Mouse (Mus musculus) lung, postnatal 4 days (tissue): Measurements from ENCODE around the gene Ooep.
"Not testable (repeated sequence)": the region's sequence is repeated elsewhere in the genome, so short reads cannot be mapped to it uniquely, and the experiment has no call there.

ENCODE experiments used
- DNase-seq, 2 experiments: peaks; one replicate each; pipeline ENCODE4 v3.0.0; 2021

Gene Ooep

DNA sequence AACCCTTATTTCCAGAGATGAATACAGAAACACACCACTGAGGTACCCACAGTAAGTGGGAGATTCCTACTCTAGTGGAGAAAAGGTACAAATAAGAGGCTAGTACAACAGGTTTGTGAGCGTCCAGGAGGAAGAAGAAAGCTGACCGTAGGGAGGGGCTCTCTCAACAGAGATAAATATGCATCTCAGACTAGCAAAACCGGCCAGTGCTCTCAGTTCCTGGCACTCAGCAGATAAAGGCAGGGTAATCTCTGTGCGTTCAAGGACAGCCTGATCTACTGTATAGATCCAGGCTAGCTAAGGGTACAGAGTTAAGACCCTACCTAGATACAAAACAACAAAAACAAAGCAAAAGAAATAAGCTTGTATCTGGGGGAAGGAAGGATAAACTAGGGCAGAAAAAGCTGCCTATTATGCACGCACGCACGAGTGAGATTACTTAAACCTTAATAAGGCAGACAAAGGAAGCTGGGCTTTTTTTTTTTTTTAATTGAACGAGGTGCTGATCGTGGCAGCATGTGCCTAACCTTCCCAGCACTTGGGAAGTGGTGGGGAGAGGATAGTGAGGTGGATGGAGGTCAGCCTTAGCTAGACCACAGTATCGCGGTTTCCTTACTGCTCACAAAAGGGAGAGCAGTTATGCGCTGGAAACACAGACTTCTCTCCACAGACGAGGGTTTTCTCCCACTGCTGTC is 12.5 kb downstream of the Ooep start:
- DNase-seq, result no peak

DNA sequence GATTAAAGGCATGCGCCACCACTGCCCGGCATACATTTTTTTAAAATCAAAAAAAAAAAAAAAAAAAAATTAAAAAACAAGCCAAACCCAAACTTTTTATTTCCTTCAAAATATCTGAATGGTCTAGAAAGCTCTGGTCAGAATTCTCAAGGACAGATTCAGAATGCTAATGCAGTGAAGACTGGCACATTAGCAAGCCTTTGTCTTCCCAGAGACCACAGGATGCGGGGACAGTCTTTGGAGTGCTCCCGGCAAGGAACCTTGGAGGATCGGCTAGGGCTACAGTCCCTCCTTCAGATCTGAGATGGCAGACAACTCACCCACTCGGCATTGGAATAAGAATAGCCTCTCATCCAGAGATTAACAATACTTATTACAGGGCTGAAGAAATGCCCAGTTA is 13.8 kb downstream of the Ooep start:
- DNase-seq, result no peak

DNA sequence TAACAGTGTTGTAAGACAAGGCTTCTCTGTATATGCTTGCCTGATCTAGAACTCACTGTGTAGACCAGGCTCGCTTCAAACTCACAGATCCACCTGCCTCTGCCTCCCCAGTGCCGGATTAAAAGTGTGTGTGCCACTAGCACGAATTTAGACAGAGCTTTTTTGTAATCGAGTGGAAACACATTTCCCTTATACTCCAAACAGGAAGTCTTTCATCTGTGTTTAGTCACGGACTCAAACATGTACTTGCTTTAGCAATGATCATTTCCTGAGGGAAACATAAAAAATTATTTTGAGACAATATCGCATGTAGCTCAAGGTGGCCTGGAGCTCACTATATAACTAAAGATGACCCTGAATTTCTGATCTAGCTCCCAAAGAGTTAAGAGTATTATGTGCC is 15.2 kb downstream of the Ooep start:
- no peak for DNase-seq

DNA sequence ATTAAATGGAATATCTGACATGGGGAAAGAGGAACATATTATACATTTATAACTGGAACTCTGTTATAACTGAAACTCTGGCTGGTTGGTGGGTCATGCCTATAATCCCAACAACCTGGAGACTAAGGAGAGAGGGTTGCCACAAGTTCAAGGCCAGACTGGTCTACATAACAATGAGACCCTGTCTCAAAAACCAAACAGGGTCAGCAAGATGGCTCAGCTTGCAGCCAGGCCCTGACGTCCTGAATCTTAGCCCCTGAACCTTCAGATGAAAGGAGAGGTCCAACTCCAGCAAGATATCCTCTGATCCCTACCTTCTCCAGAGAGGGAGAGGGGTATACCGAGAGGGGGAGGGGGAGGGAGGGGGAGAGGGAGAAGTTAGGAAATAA is 18.0 kb downstream of the Ooep start:
- no peak for DNase-seq

DNA sequence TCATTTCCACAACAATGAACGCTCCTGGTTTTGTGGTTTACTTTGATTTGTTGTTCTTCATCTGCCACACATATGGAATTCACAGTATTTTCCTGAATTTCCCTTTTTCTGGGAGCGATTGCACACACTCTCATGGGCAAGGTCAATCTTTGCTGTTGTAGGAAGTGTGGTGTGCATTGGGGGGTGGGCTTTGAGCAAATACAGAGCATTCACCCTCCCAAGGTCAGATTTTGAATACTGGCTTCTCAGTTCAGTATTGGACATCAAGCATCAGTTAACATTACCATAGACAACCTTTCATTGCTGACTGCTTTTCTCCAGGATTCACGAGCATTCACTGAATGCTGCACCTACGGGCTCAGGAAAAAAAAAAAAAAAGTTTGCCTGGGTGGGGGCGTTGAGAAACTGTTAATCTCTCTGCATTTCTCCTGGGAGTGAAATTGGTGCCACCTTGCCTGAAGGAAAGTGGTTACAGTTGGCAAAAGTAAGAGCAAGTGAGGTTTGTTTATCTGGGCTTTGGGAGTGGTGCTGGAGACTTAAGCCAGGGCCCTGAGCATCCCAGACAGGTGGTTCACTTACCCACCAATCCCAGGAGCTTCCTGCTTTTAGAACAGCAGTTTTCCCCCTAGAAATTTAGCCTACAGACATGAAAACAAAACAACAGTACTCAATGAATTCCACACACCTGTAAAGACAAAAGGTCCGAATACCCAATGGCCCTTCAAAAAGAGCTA is 18.6 kb downstream of the Ooep start:
- DNase-seq, result no peak

DNA sequence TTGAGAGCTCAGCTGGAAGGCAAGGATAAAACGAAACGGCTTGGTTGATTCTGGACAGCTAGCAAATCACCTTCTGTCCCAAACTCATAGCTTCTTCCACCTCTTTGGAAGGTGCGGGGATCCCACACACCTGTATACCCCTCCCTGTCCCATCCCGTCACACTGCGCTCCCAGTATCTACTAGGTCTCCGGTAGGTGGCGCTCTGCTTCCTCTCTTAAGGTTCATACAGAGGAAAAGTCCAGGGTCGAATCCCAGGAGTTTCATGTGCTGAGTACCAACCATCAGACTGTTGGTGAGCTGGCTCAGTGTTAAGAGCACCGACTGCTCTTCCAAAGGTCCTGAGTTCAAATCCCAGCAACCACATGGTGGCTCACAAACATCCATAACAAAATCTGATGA is 20.5 kb downstream of the Ooep start:
- peak; percentile 34 to 71 for DNase-seq

DNA sequence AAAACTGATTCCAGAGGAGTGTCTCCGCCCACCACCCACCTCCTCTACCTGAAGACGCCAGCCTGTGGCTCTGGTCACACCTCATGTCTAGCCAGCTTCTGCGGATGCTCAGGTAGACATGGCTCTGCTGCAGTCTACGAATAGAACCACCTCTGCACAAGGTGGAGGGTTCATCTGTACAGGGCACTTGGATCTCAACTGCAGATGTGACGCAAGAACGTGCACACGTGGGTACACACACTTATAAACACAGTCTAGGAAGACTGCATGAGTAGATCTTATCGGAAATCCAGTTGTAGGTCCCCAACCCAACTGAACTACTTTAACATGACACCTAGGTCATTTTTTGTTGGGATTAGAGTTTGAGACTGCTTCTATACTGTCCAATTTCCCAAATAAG is 22.9 kb downstream of the Ooep start, which contains the start of gene Gsta2:
Gene Gsta2 (minus strand): TSS at position 178 of the 400 bp plus-strand sequence.
- DNase-seq, result no peak

DNA sequence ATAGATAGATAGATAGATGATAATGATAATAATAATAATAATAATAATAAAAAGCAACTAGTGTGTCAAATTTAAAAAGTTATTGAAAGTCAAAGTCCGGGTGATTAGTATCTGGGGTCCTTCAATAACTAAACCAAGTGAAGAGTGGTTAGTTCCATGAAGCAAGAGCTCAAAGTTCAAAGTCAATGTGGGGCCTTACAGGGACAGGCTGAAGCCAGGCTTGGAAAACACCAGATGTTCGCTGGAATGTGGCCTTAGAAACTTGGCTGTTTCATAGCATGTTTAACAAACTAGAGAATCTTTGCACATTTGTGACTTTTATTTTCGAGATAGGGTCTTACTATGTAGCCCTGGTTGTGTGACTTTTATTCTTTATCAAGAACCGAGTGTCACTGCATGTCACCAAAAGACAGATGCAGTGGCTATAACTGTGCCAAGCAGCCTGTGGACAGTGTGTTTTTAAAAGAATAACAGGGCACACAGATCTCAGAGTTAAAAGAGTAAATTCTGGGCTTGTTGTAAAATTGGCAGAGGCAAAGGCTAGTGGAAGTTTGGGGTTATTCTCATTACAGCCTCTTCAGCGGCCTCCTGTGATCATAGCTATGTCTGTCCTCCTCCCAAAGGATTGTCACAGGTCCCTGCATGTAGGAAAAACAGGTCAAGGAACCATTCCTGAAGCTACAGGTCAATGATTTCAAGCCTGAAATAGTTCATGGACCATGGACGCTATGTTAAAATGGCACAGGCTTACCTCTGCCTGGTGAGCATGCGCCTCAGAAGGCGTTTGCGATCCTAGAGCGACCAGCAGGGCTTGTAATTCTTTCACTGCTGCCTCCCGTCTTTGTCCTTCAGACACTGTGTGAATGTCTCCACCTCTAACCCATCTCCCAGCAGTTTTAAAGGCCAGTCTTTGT is 23.6 kb downstream of the Ooep start:
- no peak for DNase-seq

DNA sequence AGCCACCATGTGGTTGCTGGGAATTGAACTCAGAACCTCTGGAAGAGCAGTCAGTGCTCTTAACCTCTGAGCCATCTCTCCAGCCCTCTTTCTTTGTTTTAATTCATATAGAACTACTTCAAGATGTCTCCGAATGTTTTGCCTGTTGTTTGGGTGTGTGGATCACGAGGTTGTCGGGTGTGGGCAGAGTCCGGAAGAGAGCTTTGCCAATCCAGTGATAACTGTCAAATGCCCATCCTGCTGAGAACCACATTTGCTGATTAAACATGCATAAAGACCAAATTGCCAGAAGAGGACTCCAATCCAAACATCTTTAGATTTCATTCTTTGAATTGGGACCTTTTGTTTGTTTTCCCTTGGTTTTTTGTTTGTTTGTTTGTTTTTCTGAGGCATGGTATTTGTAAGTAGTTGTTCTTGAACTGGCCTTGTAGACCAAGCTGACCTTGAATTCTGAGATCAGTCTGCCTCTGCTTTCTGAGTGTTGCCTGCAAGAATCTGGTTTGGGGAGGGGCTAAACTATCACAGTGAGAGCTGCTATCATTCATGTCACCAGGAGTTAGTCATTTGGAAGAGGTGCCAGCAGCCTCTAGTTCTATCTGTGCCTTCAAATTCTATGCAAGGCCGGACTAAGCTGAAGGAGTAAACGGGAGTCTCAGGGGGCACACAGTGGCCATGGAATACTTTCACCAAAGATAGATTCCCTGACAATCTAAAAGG is 26.9 kb downstream of the Ooep start:
- no peak for DNase-seq

DNA sequence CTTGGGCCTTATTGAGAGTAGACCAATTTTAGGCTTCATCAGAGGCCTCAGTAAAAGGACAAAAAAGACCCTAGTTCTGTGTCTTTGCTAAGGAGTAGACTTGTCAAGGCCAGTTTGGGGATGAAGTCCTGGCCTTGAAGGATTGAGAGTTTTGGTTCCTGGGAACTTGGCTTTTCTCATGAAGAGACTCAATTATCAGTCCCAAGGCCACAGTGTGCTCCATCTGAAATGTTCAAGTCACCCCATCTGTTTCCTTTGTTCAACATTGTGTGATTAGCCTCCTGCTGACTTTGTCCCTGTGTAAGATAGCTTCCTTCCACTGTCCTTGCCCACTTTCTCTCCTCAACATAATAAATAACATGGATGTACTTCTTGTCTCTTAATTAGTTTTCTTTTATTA is 28.5 kb downstream of the Ooep start:
- not testable (repeated sequence) for DNase-seq

DNA sequence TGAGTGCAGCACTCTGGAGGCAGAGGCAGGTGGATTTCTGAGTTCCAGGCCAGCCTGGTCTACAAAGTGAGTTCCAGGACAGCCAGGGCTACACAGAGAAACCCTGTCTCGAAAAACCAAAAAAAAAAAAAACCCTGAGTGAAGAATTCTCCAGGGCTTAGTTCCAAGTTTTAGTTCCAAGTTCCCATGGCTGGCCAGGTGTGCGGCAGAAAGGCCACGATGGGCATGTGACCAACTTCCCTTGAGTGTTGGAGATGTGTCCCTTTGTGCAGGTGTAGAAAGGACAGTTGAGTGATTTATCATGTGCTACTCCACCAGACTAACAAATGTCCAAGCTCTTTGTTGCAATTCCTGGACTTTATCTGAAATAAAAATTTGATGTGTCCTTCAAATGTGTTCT is 29.4 kb downstream of the Ooep start:
- DNase-seq, result not testable (repeated sequence)

DNA sequence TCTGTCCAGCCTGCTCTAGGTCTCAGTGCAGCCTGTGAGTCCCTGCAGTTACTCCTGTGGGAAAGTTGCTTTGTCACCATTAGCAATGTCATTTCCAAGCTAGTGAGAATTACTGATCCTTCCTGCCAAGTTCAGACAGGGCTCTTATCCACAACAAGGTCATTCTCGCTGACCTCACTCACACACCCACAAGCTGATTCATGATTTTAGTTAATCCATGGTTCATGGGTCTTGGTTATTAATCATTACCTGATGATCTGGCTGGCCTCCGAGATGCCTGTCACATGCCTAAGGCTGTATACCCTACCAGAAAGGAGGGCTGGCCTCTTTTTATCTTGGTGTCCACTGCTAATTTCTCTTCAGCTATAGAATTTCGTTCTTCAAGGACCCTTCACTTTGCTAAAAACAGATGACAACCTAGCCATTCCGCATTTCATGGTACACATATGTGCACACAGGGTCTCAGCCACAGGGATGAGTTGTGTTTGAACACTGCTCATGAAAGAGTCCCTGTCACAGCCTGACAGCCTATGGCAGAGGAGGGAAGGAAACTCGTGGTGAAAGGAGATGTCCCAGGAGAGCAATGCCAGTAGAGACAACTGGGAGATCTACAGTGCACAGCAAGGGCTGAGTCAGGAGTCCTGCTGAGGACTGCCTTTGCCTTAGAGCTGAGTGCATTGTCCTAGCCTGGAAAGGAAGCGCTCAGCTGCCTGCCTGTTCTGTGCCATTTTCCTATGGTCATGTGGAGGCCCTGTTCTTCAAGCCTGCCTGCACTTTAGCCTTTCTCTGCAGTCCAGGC is 30.1 kb downstream of the Ooep start:
- DNase-seq, result not testable (repeated sequence)

DNA sequence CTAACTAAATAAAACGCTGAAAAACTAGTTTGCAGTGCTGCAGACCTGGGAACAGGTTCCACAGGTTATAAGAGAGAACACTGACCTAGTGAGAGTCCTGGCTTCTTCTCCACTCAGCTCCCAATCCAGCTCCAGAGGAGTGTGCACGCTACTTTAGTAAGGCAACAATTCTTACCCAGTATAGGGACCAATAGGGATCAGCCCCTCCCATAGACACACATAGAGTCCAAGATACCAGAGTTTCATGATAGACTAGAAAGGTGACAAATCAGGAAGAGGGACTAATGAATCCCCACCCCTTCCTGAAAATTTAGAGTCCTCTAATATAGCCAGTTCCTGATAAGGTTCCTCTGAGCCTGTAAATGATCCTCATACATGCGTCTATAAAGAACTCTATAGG is 31.5 kb downstream of the Ooep start:
- no peak for DNase-seq

DNA sequence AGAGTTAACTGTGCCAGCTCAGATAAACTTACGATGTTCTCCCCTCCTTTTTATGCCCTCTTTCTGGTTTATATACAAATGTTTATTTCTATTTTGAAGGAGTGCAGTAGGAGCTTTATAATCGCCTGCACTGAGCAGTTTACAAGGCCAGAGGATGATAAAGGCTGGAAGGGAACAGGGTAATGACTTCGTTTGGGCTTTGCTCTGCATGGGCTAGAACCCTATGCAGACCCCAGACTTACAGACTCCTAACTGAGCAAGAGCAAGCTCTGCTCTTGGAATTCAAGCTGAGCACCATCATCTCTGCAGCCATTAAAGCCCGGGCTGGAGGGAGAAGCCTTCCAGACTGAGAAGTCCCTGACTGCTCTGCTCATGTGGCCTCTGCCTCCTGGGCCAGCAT is 33.3 kb downstream of the Ooep start:
- DNase-seq, result not testable (repeated sequence)

DNA sequence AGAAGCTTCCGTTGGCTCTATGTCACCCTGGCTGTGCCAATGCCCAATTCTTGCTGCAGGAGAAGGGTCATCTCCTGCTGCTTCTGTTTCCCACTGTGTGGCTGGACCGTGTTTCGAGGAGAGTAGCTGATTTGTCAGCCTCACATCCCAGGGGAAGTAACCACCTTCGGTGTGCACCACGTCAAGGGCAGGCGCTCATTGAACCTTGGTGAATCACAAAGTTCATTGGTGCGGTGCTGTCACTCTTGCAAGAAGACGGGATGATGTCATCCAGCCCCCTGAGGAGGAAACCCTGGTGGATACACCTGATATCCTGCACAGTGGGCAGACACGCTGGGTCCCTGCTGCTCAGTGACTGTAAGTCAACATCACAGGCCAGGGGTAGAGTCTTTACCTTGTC is 35.5 kb downstream of the Ooep start:
- DNase-seq, result not testable (repeated sequence)

DNA sequence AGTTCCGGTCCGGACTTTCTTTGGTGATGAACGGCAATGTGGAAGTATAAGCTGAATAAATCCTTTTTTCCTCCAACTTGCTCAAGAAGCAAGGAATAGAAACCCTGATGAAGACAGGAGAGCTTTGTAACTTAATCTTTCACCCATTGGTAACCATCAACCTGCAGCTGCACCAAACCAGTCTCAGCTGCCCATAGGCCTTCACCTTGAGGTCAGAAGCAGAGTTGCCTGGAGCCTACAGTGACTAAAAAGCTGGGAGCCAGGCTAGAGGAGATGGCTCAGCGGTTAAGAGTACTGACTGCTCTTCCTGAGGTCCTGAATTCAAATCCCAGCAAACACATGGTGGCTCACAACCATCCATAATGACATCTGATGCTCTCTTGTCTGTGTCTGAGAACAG is 36.0 kb downstream of the Ooep start:
- DNase-seq, result not testable (repeated sequence)

DNA sequence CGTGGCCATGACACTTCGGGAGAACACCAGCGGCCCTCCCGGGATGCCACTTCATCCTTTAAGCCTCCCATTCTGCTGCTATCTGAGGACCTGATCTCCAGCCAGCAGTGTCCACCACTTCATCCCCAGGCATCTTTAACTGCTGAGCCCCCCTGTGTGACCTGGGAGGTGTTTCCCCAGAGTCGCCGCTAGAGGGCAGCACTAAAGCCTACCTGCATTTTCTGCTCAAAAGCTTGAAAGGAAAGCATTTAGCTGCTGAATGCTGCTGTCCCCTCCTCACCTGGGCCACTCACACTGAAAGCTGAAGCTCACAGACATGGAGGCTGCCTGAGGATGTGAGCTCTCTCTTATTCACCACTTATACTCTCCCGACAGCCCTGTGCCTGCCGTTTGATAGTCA is 38.2 kb downstream of the Ooep start:
- DNase-seq, result peak; percentile 26 to 44

DNA sequence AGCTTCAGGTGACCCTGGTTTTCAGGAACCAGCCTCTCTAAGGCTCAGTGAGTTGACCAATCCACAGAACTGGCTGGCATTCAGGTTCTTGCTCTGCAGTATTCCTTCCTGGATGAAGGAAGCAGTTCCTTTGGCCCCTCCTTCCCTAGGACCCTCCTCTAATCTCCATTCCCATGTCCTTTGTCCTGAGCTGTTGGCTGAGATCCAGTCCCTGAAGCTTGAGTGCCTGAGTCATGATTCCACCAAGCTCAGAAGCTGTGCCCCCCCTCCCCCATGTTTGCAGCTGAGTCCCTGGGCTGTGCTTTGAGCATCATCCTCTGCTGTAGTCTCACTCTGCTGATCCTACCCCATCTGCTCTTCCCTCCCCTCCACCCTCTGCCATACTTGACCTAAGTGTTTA is 41.5 kb downstream of the Ooep start:
- not testable (repeated sequence) for DNase-seq

DNA sequence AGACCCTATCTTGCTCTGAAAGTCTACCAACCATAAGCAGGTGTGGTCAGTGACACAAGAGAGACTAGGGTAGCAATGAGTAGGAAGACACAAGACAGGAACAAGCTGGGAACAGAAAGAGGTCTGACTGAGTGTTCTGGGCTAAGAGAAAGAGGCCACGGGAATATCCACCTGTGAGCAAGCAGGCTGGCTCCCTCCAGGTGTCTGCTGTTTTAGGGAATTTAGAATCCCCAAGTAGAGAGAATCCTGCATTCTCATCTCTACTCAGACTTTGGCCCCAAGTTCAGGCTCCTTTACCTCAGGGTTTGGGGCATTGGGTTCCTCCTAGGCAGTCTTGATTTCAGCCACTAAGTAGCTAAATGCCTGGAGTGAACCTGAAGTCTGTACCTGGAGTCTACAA is 51.2 kb downstream of the Ooep start, which contains the start of gene Omt2b:
Gene Omt2b (plus strand): TSS at position 301 of the 400 bp plus-strand sequence.
- DNase-seq, result not testable (repeated sequence)
